Mouse (Mus musculus): ENCODE results near the gene Kcnj11. TPM values are rescaled to one million over a fixed set of nuclear protein-coding genes. Genes with fewer than 3 reads are reported as not detected.

Gene Kcnj11
- 4.8 and 5.2 TPM in 2 replicates for polyA plus RNA-seq (2015; fragmentation: Nextera tagmentation; extraction: Ambion mirVana)

GRCm38 (mm10) chr7:46100563-46100962 is at the start of gene Kcnj11:
Gene Kcnj11 (minus strand): TSS chr7:46100764.
- Histone ChIP-seq H3K27me3 (no peaks in the 10 kb centered on the region), H3K4me2 (replicated peaks) (peak within 1 kb of the TSS; percentile 74), H3K36me3 (no peaks in the 10 kb centered on the region), H3K4me1 (peaks cover 64% of the 10 kb centered on the region), H3K9me3 (no peaks in the 10 kb centered on the region), H3K27ac (replicated peaks) (0 out of 2 replicates have a peak within 1 kb of the TSS, but pooled peaks have one; percentile 21), H3K9ac (replicated peaks) (peak within 1 kb of the TSS; percentile 79), H3K4me3 (peak within 1 kb of the TSS; percentile 57)
- WGBS = 0% methylated on average over 34 of the region's 34 CpGs
- ATAC-seq (replicated peaks) = peak; percentile 62

GRCm38 (mm10) chr7:46147417-46147816 is 46.9 kb upstream of the Kcnj11 start:
- Histone ChIP-seq H3K36me3 (no peaks in the 10 kb centered on the region), H3K4me3 (no peak overlapping the region), H3K27me3 (no peaks in the 10 kb centered on the region), H3K4me1 (peaks cover 17% of the 10 kb centered on the region), H3K9me3 (no peaks in the 10 kb centered on the region), H3K27ac (replicated peaks) (peak overlapping the region; percentile 81), H3K4me2 (replicated peaks) (no peak overlapping the region), H3K9ac (replicated peaks) (no peak overlapping the region)
- WGBS = 88% methylated on average over 7 of the region's 7 CpGs
- 0 out of 2 replicates have a peak, but pooled peaks have one; percentile 21 for ATAC-seq (replicated peaks)

- Histone ChIP-seq H3K4me3 (no peak overlapping the region), H3K27me3 (no peaks in the 10 kb centered on the region), H3K36me3 (no peaks in the 10 kb centered on the region), H3K9me3 (no peaks in the 10 kb centered on the region), H3K4me1 (peaks cover 13% of the 10 kb centered on the region), H3K4me2 (replicated peaks) (no peak overlapping the region), H3K27ac (replicated peaks) (peak overlapping the region; percentile 81), H3K9ac (replicated peaks) (no peak overlapping the region)
- ATAC-seq (replicated peaks) = peak; percentile 52
- WGBS = 42% methylated on average over 7 of the region's 7 CpGs
These were observed 46.2 kb upstream of the Kcnj11 start for GRCm38 (mm10) chr7:46146675-46147308.

- no peak overlapping the region for H3K4me3 ChIP-seq
- peaks cover 13% of the 10 kb centered on the region for H3K4me1 ChIP-seq
- peak overlapping the region; percentile 37 for H3K27ac ChIP-seq (replicated peaks)
- H3K9ac ChIP-seq (replicated peaks) = no peak overlapping the region
- WGBS = 84% methylated on average over 8 of the region's 8 CpGs
- ATAC-seq (replicated peaks) = no peak
- H3K27me3 ChIP-seq = no peaks in the 10 kb centered on the region
- H3K9me3 ChIP-seq = no peaks in the 10 kb centered on the region
- no peaks in the 10 kb centered on the region for H3K36me3 ChIP-seq
- H3K4me2 ChIP-seq (replicated peaks) = no peak overlapping the region
These were observed 43.5 kb upstream of the Kcnj11 start for GRCm38 (mm10) chr7:46144061-46144460.

GRCm38 (mm10) chr7:46138329-46138930 is 37.9 kb upstream of the Kcnj11 start:
- ATAC-seq (replicated peaks) = no peak

GRCm38 (mm10) chr7:46133858-46134257 is 33.3 kb upstream of the Kcnj11 start:
- ATAC-seq (replicated peaks) = no peak
- no peaks in the 10 kb centered on the region for H3K36me3 ChIP-seq
- no peak overlapping the region for H3K4me2 ChIP-seq (replicated peaks)
- H3K27me3 ChIP-seq = no peaks in the 10 kb centered on the region
- H3K4me1 ChIP-seq = peaks cover 32% of the 10 kb centered on the region
- H3K4me3 ChIP-seq = no peak overlapping the region
- no peak overlapping the region for H3K27ac ChIP-seq (replicated peaks)
- no peaks in the 10 kb centered on the region for H3K9me3 ChIP-seq
- 24% methylated on average over 7 of the region's 7 CpGs for WGBS
- H3K9ac ChIP-seq (replicated peaks) = no peak overlapping the region

More at GRCm38 (mm10) chr7:46138329-46138930, 37.9 kb upstream of the Kcnj11 start:
- no peak overlapping the region for H3K4me2 ChIP-seq (replicated peaks)
- no peaks in the 10 kb centered on the region for H3K36me3 ChIP-seq
- no peak overlapping the region for H3K9ac ChIP-seq (replicated peaks)
- H3K4me1 ChIP-seq = peaks cover 13% of the 10 kb centered on the region
- H3K27ac ChIP-seq (replicated peaks) = no peak overlapping the region
- H3K27me3 ChIP-seq = no peaks in the 10 kb centered on the region
- WGBS = 36% methylated on average over 7 of the region's 7 CpGs
- H3K4me3 ChIP-seq = no peak overlapping the region
- no peaks in the 10 kb centered on the region for H3K9me3 ChIP-seq

- WGBS = 92% methylated on average over 12 of the region's 12 CpGs
- H3K4me1 ChIP-seq = peaks cover 34% of the 10 kb centered on the region
- peak overlapping the region; percentile 31; the same call in 1 of the 2 replicates for H3K27ac ChIP-seq (replicated peaks)
These were observed 31.7 kb upstream of the Kcnj11 start for GRCm38 (mm10) chr7:46132229-46132628.

GRCm38 (mm10) chr7:46131806-46132205 is 31.2 kb upstream of the Kcnj11 start:
- Histone ChIP-seq H3K36me3 (no peaks in the 10 kb centered on the region), H3K4me2 (replicated peaks) (no peak overlapping the region), H3K9me3 (no peaks in the 10 kb centered on the region), H3K9ac (replicated peaks) (no peak overlapping the region), H3K27me3 (no peaks in the 10 kb centered on the region), H3K27ac (replicated peaks) (peak overlapping the region; percentile 31; the same call in 1 of the 2 replicates), H3K4me3 (no peak overlapping the region), H3K4me1 (peaks cover 34% of the 10 kb centered on the region)
- WGBS = 67% methylated on average over 8 of the region's 8 CpGs
- ATAC-seq (replicated peaks) = no peak

More at GRCm38 (mm10) chr7:46132229-46132628, 31.7 kb upstream of the Kcnj11 start:
- Histone ChIP-seq H3K4me3 (no peak overlapping the region), H3K4me2 (replicated peaks) (no peak overlapping the region), H3K9me3 (no peaks in the 10 kb centered on the region), H3K36me3 (no peaks in the 10 kb centered on the region), H3K27me3 (no peaks in the 10 kb centered on the region), H3K9ac (replicated peaks) (no peak overlapping the region)
- no peak for ATAC-seq (replicated peaks)

- Histone ChIP-seq H3K4me2 (replicated peaks) (no peak overlapping the region), H3K9ac (replicated peaks) (no peak overlapping the region), H3K27ac (replicated peaks) (peak overlapping the region; percentile 31; the same call in 1 of the 2 replicates), H3K36me3 (no peaks in the 10 kb centered on the region), H3K4me1 (peaks cover 34% of the 10 kb centered on the region), H3K9me3 (no peaks in the 10 kb centered on the region), H3K4me3 (no peak overlapping the region), H3K27me3 (no peaks in the 10 kb centered on the region)
- WGBS = 10% methylated on average over 3 of the region's 3 CpGs
- ATAC-seq (replicated peaks) = no peak
These were observed 30.7 kb upstream of the Kcnj11 start for GRCm38 (mm10) chr7:46131266-46131665.

GRCm38 (mm10) chr7:46130723-46131122 is 30.2 kb upstream of the Kcnj11 start:
- H3K27ac ChIP-seq (replicated peaks) = no peak overlapping the region
- H3K4me3 ChIP-seq = no peak overlapping the region
- H3K9me3 ChIP-seq = no peaks in the 10 kb centered on the region
- no peak overlapping the region for H3K4me2 ChIP-seq (replicated peaks)
- no peak for ATAC-seq (replicated peaks)
- WGBS = 69% methylated on average over 7 of the region's 7 CpGs
- peaks cover 34% of the 10 kb centered on the region for H3K4me1 ChIP-seq
- H3K27me3 ChIP-seq = no peaks in the 10 kb centered on the region
- H3K9ac ChIP-seq (replicated peaks) = no peak overlapping the region
- no peaks in the 10 kb centered on the region for H3K36me3 ChIP-seq

GRCm38 (mm10) chr7:46129463-46130179 is 29.1 kb upstream of the Kcnj11 start:
- 45% methylated on average over 7 of the region's 7 CpGs for WGBS
- H3K36me3 ChIP-seq = no peaks in the 10 kb centered on the region
- no peak overlapping the region for H3K9ac ChIP-seq (replicated peaks)
- H3K4me2 ChIP-seq (replicated peaks) = no peak overlapping the region
- no peaks in the 10 kb centered on the region for H3K9me3 ChIP-seq
- no peaks in the 10 kb centered on the region for H3K27me3 ChIP-seq
- no peak overlapping the region for H3K4me3 ChIP-seq
- H3K27ac ChIP-seq (replicated peaks) = no peak overlapping the region
- ATAC-seq (replicated peaks) = no peak
- H3K4me1 ChIP-seq = peaks cover 37% of the 10 kb centered on the region

GRCm38 (mm10) chr7:46128196-46128595 is 27.6 kb upstream of the Kcnj11 start:
- WGBS = 35% methylated on average over 7 of the region's 7 CpGs
- H3K4me2 ChIP-seq (replicated peaks) = no peak overlapping the region
- H3K27ac ChIP-seq (replicated peaks) = no peak overlapping the region
- no peaks in the 10 kb centered on the region for H3K27me3 ChIP-seq
- 0 out of 2 replicates have a peak, but pooled peaks have one; percentile 21 for ATAC-seq (replicated peaks)
- H3K4me3 ChIP-seq = no peak overlapping the region
- no peak overlapping the region for H3K9ac ChIP-seq (replicated peaks)
- H3K4me1 ChIP-seq = peaks cover 40% of the 10 kb centered on the region
- no peaks in the 10 kb centered on the region for H3K36me3 ChIP-seq
- H3K9me3 ChIP-seq = no peaks in the 10 kb centered on the region

Data from forebrain, embryonic 15.5 days (tissue).